Mouse (Mus musculus) liver, postnatal 0 days (tissue): ENCODE data around the gene Cep350.

Experiments used
- CTCF ChIP-seq: sonication (generic); IDR thresholded peaks from 2 replicates; pipeline ENCODE4 v1.5.1; 2016; ENCODE audit warnings: antibody characterized with exemption, low read depth
- EP300 ChIP-seq: IDR thresholded peaks from 2 replicates; pipeline ENCODE4 v1.6.1; 2016; ENCODE audit warnings: antibody characterized with exemption, low read depth, mild to moderate bottlenecking

DNA sequence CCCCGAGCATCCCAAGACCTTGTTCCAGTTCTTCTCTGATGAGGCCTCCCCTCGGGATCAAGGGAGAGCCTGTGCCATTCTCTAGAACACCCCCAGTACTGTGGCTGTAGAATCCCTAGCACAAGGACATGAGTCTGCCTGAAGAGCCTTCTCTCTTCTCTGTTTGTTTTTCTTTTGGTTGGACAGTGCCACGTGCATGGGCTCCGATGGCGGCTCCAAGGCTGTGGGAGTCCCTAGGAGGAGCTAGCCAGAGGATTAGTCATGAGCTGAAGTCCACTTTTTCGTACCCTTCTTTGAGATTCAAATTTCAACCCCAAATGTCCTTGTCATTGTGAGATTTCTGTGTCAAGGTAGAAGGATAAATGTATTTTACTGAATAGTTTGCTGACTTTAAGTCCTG is 142.2 kb downstream of the Cep350 start:
- TF ChIP-seq CTCF: no peak
- no peak for TF ChIP-seq EP300
